Comparison of ENCODE assay signal across 8 mouse cellular contexts in the genomic region with DNA sequence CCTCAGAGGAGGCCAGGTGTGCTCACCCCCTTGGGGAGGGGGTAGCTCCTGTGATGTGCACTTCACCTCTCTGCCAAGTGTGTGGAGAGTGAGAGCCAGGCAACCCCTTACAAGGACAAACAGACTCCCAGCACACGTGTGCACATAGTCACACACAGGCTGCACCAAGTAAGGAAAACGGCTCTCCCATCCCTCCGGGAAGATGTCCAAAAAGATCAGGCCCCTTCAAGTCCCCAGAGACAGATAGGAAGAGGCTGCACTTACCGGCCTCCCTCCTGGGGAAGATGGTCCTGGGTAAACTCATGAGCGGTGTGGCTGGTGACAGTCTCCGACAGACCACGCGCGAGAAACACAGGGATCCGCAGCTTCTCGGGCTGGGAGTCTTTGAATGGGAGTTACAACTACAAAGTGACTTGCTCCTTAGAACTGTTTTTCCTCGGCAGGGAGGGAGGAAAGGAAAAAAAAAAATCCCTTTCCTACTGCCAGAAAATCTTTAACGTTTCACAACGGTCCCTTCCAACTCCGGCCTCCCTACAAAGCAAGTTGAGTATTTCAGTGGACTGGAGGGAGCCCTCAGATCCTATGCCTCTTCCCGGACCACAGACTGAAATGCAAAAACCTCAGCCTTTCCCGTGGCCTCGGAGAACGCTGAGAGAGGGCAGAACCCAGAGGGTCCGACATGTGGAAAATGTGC. TPM values are rescaled to one million over a fixed set of nuclear protein-coding genes. Genes with fewer than 3 reads are reported as not detected.
DNase-seq lines count a peak whose midpoint lies in the region; ATAC-seq lines count a peak whose summit lies in the region.

Gene Il16 (minus strand): TSS at position 314 of the 694 bp plus-strand sequence.

- no peak for DNase-seq in layer of hippocampus, adult 8-10 months (ENCODE audit: low spot score in 2 of 2)
- no peak for DNase-seq in layer of hippocampus, adult 9-11 months
- DNase-seq in ovary, postnatal 10 days (ENCODE audit: low spot score) = no peak
- DNase-seq in frontal cortex, postnatal 25 days (ENCODE audit: low spot score in 2 of 2) = no peak

- peak within 1 kb of the TSS; percentile 35 for H3K4me2 ChIP-seq in embryonic facial prominence, embryonic 12.5 days (replicated peaks)

- peak; percentile 71; the same call in 1 of the 2 replicates for ATAC-seq in embryonic facial prominence, embryonic 12.5 days (ENCODE audit: insufficient number of reproducible peaks, insufficient read depth, low FRiP score, low TSS enrichment)
- ATAC-seq in hematopoietic stem cell, adult 5-6 weeks (replicated peaks in 1 of 2; ENCODE audit: insufficient read depth in 1 of 2, low FRiP score in 2 of 2, low TSS enrichment in 1 of 2, low read depth in 1 of 2, poor library complexity in 2 of 2, severe bottlenecking in 2 of 2) = no peak
- no peak for ATAC-seq in megakaryocyte-erythroid progenitor cell, adult 5-6 weeks (replicated peaks; ENCODE audit: low FRiP score, low TSS enrichment, poor library complexity, severe bottlenecking)
- ATAC-seq in erythroid progenitor cell, adult 5-6 weeks (replicated peaks; ENCODE audit: low FRiP score, poor library complexity, severe bottlenecking) = no peak

- H3K27ac ChIP-seq in embryonic facial prominence, embryonic 12.5 days = peak within 1 kb of the TSS; percentile 63

- H3K36me3 ChIP-seq in embryonic facial prominence, embryonic 12.5 days = no peaks in the 10 kb centered on the region

- H3K9ac ChIP-seq in embryonic facial prominence, embryonic 12.5 days = no peak within 1 kb of the TSS

- no peaks in the 10 kb centered on the region for H3K9me3 ChIP-seq in embryonic facial prominence, embryonic 12.5 days

- 36% methylated on average over 20 of the region's 20 CpGs for WGBS in embryonic facial prominence, embryonic 12.5 days

- peaks cover 18% of the 10 kb centered on the region for H3K4me1 ChIP-seq in embryonic facial prominence, embryonic 12.5 days

- H3K4me3 ChIP-seq in embryonic facial prominence, embryonic 12.5 days = 0 out of 2 replicates have a peak within 1 kb of the TSS, but pooled peaks have one; percentile 5

- no peaks in the 10 kb centered on the region for H3K27me3 ChIP-seq in embryonic facial prominence, embryonic 12.5 days

RNA-seq across cellular contexts. Expression of gene Il16, which starts in this region (rescaled TPM):
- total RNA-seq in layer of hippocampus, adult 8-10 months (2022) = 10 to 100 TPM; 48.4 to 58.4 (median 54.1) TPM
- polyA plus RNA-seq in embryonic facial prominence, embryonic 12.5 days (2016; fragmentation: Nextera tagmentation; extraction: Ambion mirVana) = 3.1 and 3.7 TPM in 2 replicates
- 93.8 and 124 TPM in 2 replicates for total RNA-seq in hematopoietic stem cell, adult 5-6 weeks (2017)
- 11.0 and 12.1 TPM in 2 replicates for total RNA-seq in megakaryocyte-erythroid progenitor cell, adult 5-6 weeks (2014; fragmentation: Nextera tagmentation)
- 11.0 and 12.9 TPM in 2 replicates for total RNA-seq in megakaryocyte-erythroid progenitor cell, adult 5-6 weeks (2017)
- total RNA-seq in erythroid progenitor cell, adult 5-6 weeks (2015; ENCODE audit: low replicate concordance) = 5.9 and 9.7 TPM in 2 replicates
- total RNA-seq in erythroid progenitor cell, adult 5-6 weeks (2017; ENCODE audit: low replicate concordance) = 12.5 and 16.0 TPM in 2 replicates
